Mouse (Mus musculus) midbrain, embryonic 13.5 days (tissue): ENCODE results near the gene Elovl7. TPM values are rescaled to one million over a fixed set of nuclear protein-coding genes. Genes with fewer than 3 reads are reported as not detected.
A peak's percentile ranks its signal among the peaks of the same experiment; 100 is the strongest.

Experiments used
- ATAC-seq: fragments of 200-750 bp; cut with Nextera tagmentation; 2 replicates; pipeline ENCODE4 v1.8.0; 2017; ENCODE audit warnings: mild to moderate bottlenecking, moderate TSS enrichment, moderate library complexity
- H3K27ac ChIP-seq: fragments of 300-500 bp; sonication (generic); 2 replicates; pipeline ENCODE4 v1.5.1; 2015; ENCODE audit warnings: inconsistent platforms, mild to moderate bottlenecking, moderate library complexity
- H3K27me3 ChIP-seq: fragments of 300-500 bp; sonication (generic); 2 replicates; pipeline ENCODE4 v1.6.1; 2015; ENCODE audit warnings: mild to moderate bottlenecking, inconsistent platforms
- H3K36me3 ChIP-seq: fragments of 300-500 bp; sonication (generic); 2 replicates; pipeline ENCODE4 v1.6.1; 2015; ENCODE audit warnings: mild to moderate bottlenecking, inconsistent platforms
- H3K4me1 ChIP-seq: fragments of 300-500 bp; sonication (generic); replicated peaks from 2 replicates; pipeline ENCODE4 v1.6.1; 2015; ENCODE audit warnings: inconsistent platforms
- H3K4me2 ChIP-seq: fragments of 300-500 bp; sonication (generic); replicated peaks from 2 replicates; pipeline ENCODE4 v1.6.1; 2015; ENCODE audit warnings: moderate library complexity, mild to moderate bottlenecking, inconsistent platforms
- H3K4me3 ChIP-seq: fragments of 300-500 bp; sonication (generic); replicated peaks from 2 replicates; pipeline ENCODE4 v1.5.1; 2015; ENCODE audit warnings: mild to moderate bottlenecking, inconsistent platforms
- H3K9ac ChIP-seq: fragments of 300-500 bp; sonication (generic); replicated peaks from 2 replicates; pipeline ENCODE4 v1.6.1; 2015; ENCODE audit warnings: mild to moderate bottlenecking, inconsistent platforms
- H3K9me3 ChIP-seq: fragments of 300-500 bp; sonication (generic); 2 replicates; pipeline ENCODE4 v1.6.1; 2016; ENCODE audit warnings: mild to moderate bottlenecking, inconsistent platforms
- WGBS: fragments of 180-500 bp; shearing (Covaris S2); methylation state at CpG from one replicate; pipeline ENCODE4 v1.1.7; 2015; 5-methylcytosine and 5-hydroxymethylcytosine counted together
- polyA plus RNA-seq: library from polyadenylated mRNA; unstranded; fragments of >200 nt; fragmentation: Nextera tagmentation; extraction: Ambion mirVana; gene quantifications from 2 replicates; pipeline ENCODE4 v1.2.1, GENCODE M21; 2015

Gene Elovl7
- polyA plus RNA-seq, 1 experiment from 2014 or later: 0.74 TPM

GRCm38 (mm10) chr13:108316487-108316903, 102.3 kb downstream of the Elovl7 start:
- Histone ChIP-seq H3K27ac (no peak overlapping the region), H3K27me3 (no peaks in the 10 kb centered on the region), H3K36me3 (no peaks in the 10 kb centered on the region), H3K9ac (peak overlapping the region; percentile 79), H3K4me3 (peak overlapping the region; percentile 57), H3K4me2 (peak overlapping the region; percentile 96), H3K9me3 (no peaks in the 10 kb centered on the region), H3K4me1 (peaks cover 19% of the 10 kb centered on the region)
- peak; percentile 71 for ATAC-seq
- WGBS: under 1% methylated on average over 32 of the region's 32 CpGs

- H3K4me2 ChIP-seq: peak overlapping the region; percentile 96
- no peaks in the 10 kb centered on the region for H3K9me3 ChIP-seq
- WGBS: 87% methylated on average over 2 of the region's 2 CpGs
- H3K27me3 ChIP-seq: no peaks in the 10 kb centered on the region
- no peak overlapping the region for H3K9ac ChIP-seq
- no peaks in the 10 kb centered on the region for H3K36me3 ChIP-seq
- H3K27ac ChIP-seq: no peak overlapping the region
- peaks cover 19% of the 10 kb centered on the region for H3K4me1 ChIP-seq
- no peak for ATAC-seq
- H3K4me3 ChIP-seq: peak overlapping the region; percentile 57
These were observed 103.2 kb downstream of the Elovl7 start for GRCm38 (mm10) chr13:108317414-108317813.

GRCm38 (mm10) chr13:108319028-108319427, 104.8 kb downstream of the Elovl7 start:
- no peak overlapping the region for H3K4me2 ChIP-seq
- no peaks in the 10 kb centered on the region for H3K9me3 ChIP-seq
- no peak overlapping the region for H3K27ac ChIP-seq
- H3K4me1 ChIP-seq: peaks cover 19% of the 10 kb centered on the region
- no peak overlapping the region for H3K9ac ChIP-seq
- no peak overlapping the region for H3K4me3 ChIP-seq
- 0 out of 2 replicates have a peak, but pooled peaks cover under 1% of the 10 kb centered on the region for H3K36me3 ChIP-seq
- WGBS: 93% methylated on average over 8 of the region's 8 CpGs
- ATAC-seq: no peak
- no peaks in the 10 kb centered on the region for H3K27me3 ChIP-seq

GRCm38 (mm10) chr13:108320216-108320615, 106.0 kb downstream of the Elovl7 start:
- Histone ChIP-seq H3K36me3 (peaks cover 9% of the 10 kb centered on the region; the same call in 1 of the 2 replicates), H3K9ac (no peak overlapping the region), H3K9me3 (no peaks in the 10 kb centered on the region), H3K4me3 (no peak overlapping the region), H3K27ac (no peak overlapping the region), H3K4me1 (peaks cover 18% of the 10 kb centered on the region), H3K4me2 (no peak overlapping the region), H3K27me3 (no peaks in the 10 kb centered on the region)
- 93% methylated on average over 8 of the region's 8 CpGs for WGBS
- ATAC-seq: no peak

- Histone ChIP-seq H3K9me3 (no peaks in the 10 kb centered on the region), H3K4me3 (no peak overlapping the region), H3K36me3 (peaks cover 11% of the 10 kb centered on the region), H3K9ac (no peak overlapping the region), H3K4me2 (no peak overlapping the region), H3K27ac (no peak overlapping the region), H3K27me3 (no peaks in the 10 kb centered on the region), H3K4me1 (peaks cover under 1% of the 10 kb centered on the region; the same call in 1 of the 2 replicates)
- WGBS: 94% methylated on average over 2 of the region's 2 CpGs
- no peak for ATAC-seq
These were observed 108.3 kb downstream of the Elovl7 start for GRCm38 (mm10) chr13:108322466-108322865.

- no peak overlapping the region for H3K4me2 ChIP-seq
- H3K27me3 ChIP-seq: no peaks in the 10 kb centered on the region
- no peak overlapping the region for H3K9ac ChIP-seq
- no peak for ATAC-seq
- H3K9me3 ChIP-seq: no peaks in the 10 kb centered on the region
- peaks cover 11% of the 10 kb centered on the region for H3K36me3 ChIP-seq
- H3K4me1 ChIP-seq: no peaks in the 10 kb centered on the region
- WGBS: 92% methylated on average over 2 of the region's 2 CpGs
- no peak overlapping the region for H3K27ac ChIP-seq
- no peak overlapping the region for H3K4me3 ChIP-seq
These were observed 109.1 kb downstream of the Elovl7 start for GRCm38 (mm10) chr13:108323317-108323716.

- Histone ChIP-seq H3K36me3 (peaks cover 11% of the 10 kb centered on the region), H3K4me3 (no peak overlapping the region), H3K9ac (no peak overlapping the region), H3K27ac (no peak overlapping the region), H3K9me3 (no peaks in the 10 kb centered on the region), H3K27me3 (no peaks in the 10 kb centered on the region), H3K4me1 (no peaks in the 10 kb centered on the region), H3K4me2 (no peak overlapping the region)
- WGBS: 94% methylated on average over 22 of the region's 22 CpGs
- no peak for ATAC-seq
These were observed 109.9 kb downstream of the Elovl7 start for GRCm38 (mm10) chr13:108323866-108324829.

GRCm38 (mm10) chr13:108325871-108326270, 111.7 kb downstream of the Elovl7 start:
- Histone ChIP-seq H3K4me2 (no peak overlapping the region), H3K27ac (no peak overlapping the region), H3K9ac (no peak overlapping the region), H3K27me3 (no peaks in the 10 kb centered on the region), H3K9me3 (no peaks in the 10 kb centered on the region), H3K4me3 (no peak overlapping the region), H3K36me3 (peaks cover 11% of the 10 kb centered on the region), H3K4me1 (no peaks in the 10 kb centered on the region)
- 96% methylated on average over 5 of the region's 5 CpGs for WGBS
- no peak for ATAC-seq

- Histone ChIP-seq H3K27ac (no peak overlapping the region), H3K4me1 (no peaks in the 10 kb centered on the region), H3K9me3 (no peaks in the 10 kb centered on the region), H3K4me3 (no peak overlapping the region), H3K36me3 (peaks cover 11% of the 10 kb centered on the region), H3K9ac (no peak overlapping the region), H3K4me2 (no peak overlapping the region), H3K27me3 (no peaks in the 10 kb centered on the region)
- ATAC-seq: no peak
- whole genome bisulfite sequencing: 93% methylated on average over 10 of the region's 10 CpGs
These were observed 112.1 kb downstream of the Elovl7 start for GRCm38 (mm10) chr13:108326351-108326750.

GRCm38 (mm10) chr13:108327047-108327446, 112.8 kb downstream of the Elovl7 start:
- WGBS: 92% methylated on average over 7 of the region's 7 CpGs
- Histone ChIP-seq H3K4me2 (no peak overlapping the region), H3K4me1 (no peaks in the 10 kb centered on the region), H3K9me3 (no peaks in the 10 kb centered on the region), H3K9ac (no peak overlapping the region), H3K27ac (no peak overlapping the region), H3K4me3 (no peak overlapping the region), H3K36me3 (peaks cover 11% of the 10 kb centered on the region), H3K27me3 (no peaks in the 10 kb centered on the region)
- no peak for ATAC-seq

GRCm38 (mm10) chr13:108328406-108329180, 114.4 kb downstream of the Elovl7 start:
- WGBS: 94% methylated on average over 21 of the region's 21 CpGs
- H3K27ac ChIP-seq: no peak overlapping the region
- H3K4me3 ChIP-seq: no peak overlapping the region
- no peaks in the 10 kb centered on the region for H3K27me3 ChIP-seq
- no peaks in the 10 kb centered on the region for H3K9me3 ChIP-seq
- no peak overlapping the region for H3K4me2 ChIP-seq
- H3K9ac ChIP-seq: no peak overlapping the region
- H3K4me1 ChIP-seq: no peaks in the 10 kb centered on the region
- no peak for ATAC-seq
- H3K36me3 ChIP-seq: peaks cover 11% of the 10 kb centered on the region

GRCm38 (mm10) chr13:108329693-108330092, 115.5 kb downstream of the Elovl7 start:
- no peaks in the 10 kb centered on the region for H3K4me1 ChIP-seq
- H3K9me3 ChIP-seq: no peaks in the 10 kb centered on the region
- H3K4me2 ChIP-seq: no peak overlapping the region
- ATAC-seq: no peak
- no peak overlapping the region for H3K9ac ChIP-seq
- no peak overlapping the region for H3K4me3 ChIP-seq
- WGBS: 80% methylated on average over 3 of the region's 3 CpGs
- H3K27ac ChIP-seq: no peak overlapping the region
- H3K36me3 ChIP-seq: peaks cover 4% of the 10 kb centered on the region
- no peaks in the 10 kb centered on the region for H3K27me3 ChIP-seq
